Mouse (Mus musculus): ENCODE measurements around the gene Tat.

GRCm38 (mm10) chr8:109961693-109962367 lies 28.4 kb upstream of the Tat start, which contains the start of gene Marveld3:
- peak; percentile 11 for TF ChIP-seq CTCF (IDR thresholded peaks at IDR 0.05; ENCODE audit: control insufficient read depth, insufficient read depth, insufficient read length)
- TF ChIP-seq USF1 (IDR thresholded peaks at IDR 0.05; ENCODE audit: low read depth) = no peak
- no peak for TF ChIP-seq MYOD1 (IDR thresholded peaks at IDR 0.05; ENCODE audit: control insufficient read depth, insufficient read length, low read depth)
- no peak for TF ChIP-seq MAX (IDR thresholded peaks at IDR 0.05)
- TF ChIP-seq CEBPB (IDR thresholded peaks at IDR 0.05; ENCODE audit: low read depth) = no peak
- TF ChIP-seq FOSL1 (IDR thresholded peaks at IDR 0.05; ENCODE audit: insufficient read depth, low read length, poor library complexity, severe bottlenecking) = no peak
- TF ChIP-seq MYOG (IDR thresholded peaks at IDR 0.05; ENCODE audit: control insufficient read depth, extremely low read depth, insufficient read length) = no peak
